8 mouse cellular contexts compared by ENCODE assay signal in genomic region chr12:56636534-56637180, GRCm38 (mm10). TPM values are rescaled to one million over a fixed set of nuclear protein-coding genes. Genes with fewer than 3 reads are reported as not detected.
A peak's percentile ranks its signal among the peaks of the same experiment; 100 is the strongest.
DNase-seq lines count a peak whose midpoint lies in the region; ATAC-seq and TF ChIP-seq lines count a peak whose summit lies in the region.

No protein-coding gene starts in this region.

- TF ChIP-seq CTCF in E14TG2a.4 (conservative IDR thresholded peaks at IDR 0.05; ENCODE audit: low read length) = peak; percentile 96

- DNase-seq in adipocyte (ENCODE audit: low spot score) = peak; percentile 8
- peak; percentile 66 for DNase-seq in forebrain, embryonic 11.5 days (ENCODE audit: low spot score)
- DNase-seq in hindbrain, embryonic 14.5 days (ENCODE audit: low spot score) = peak; percentile 89
- DNase-seq in layer of hippocampus, adult 9-11 months = peak; percentile 42
- peak; percentile 45 for DNase-seq in lung, postnatal 25 days (ENCODE audit: low spot score)
- peak; percentile 5 for DNase-seq in splenic B cell, adult 2 months (ENCODE audit: low read depth, low spot score)

- H3K36me3 ChIP-seq in E14TG2a.4 (ENCODE audit: insufficient read depth, low read length) = no peaks in the 10 kb centered on the region
- no peaks in the 10 kb centered on the region for H3K36me3 ChIP-seq in forebrain, embryonic 11.5 days (ENCODE audit: control insufficient read depth, insufficient read depth, low read length)
- H3K36me3 ChIP-seq in hindbrain, embryonic 14.5 days (replicated peaks; ENCODE audit: control insufficient read depth, insufficient read depth) = no peaks in the 10 kb centered on the region
- H3K36me3 ChIP-seq in splenic B cell, adult 2 months (ENCODE audit: control insufficient read depth, insufficient read depth, low read length, poor library complexity, severe bottlenecking) = no peaks in the 10 kb centered on the region

- H3K27ac ChIP-seq in forebrain, embryonic 11.5 days (ENCODE audit: low read depth, low read length) = no peak overlapping the region
- H3K27ac ChIP-seq in hindbrain, embryonic 14.5 days = no peak overlapping the region

- H3K9me3 ChIP-seq in E14TG2a.4 (ENCODE audit: low read length) = no peaks in the 10 kb centered on the region
- no peaks in the 10 kb centered on the region for H3K9me3 ChIP-seq in forebrain, embryonic 11.5 days (ENCODE audit: control insufficient read depth, low read length)
- no peaks in the 10 kb centered on the region for H3K9me3 ChIP-seq in hindbrain, embryonic 14.5 days (ENCODE audit: control insufficient read depth, low read length)

- H3K4me3 ChIP-seq in E14TG2a.4 (replicated peaks; ENCODE audit: low read length) = no peak overlapping the region
- H3K4me3 ChIP-seq in forebrain, embryonic 11.5 days (ENCODE audit: low read depth, low read length) = no peak overlapping the region
- no peak overlapping the region for H3K4me3 ChIP-seq in hindbrain, embryonic 14.5 days (replicated peaks; ENCODE audit: low read length)

- peak overlapping the region; percentile 37; the same call in 1 of the 2 replicates for H3K4me2 ChIP-seq in forebrain, embryonic 11.5 days (ENCODE audit: low read depth, low read length, severe bottlenecking)
- peak overlapping the region; percentile 44 for H3K4me2 ChIP-seq in hindbrain, embryonic 14.5 days (replicated peaks)

- peaks cover 10% of the 10 kb centered on the region for H3K27me3 ChIP-seq in E14TG2a.4 (ENCODE audit: insufficient read depth, low read length)
- no peaks in the 10 kb centered on the region for H3K27me3 ChIP-seq in forebrain, embryonic 11.5 days (ENCODE audit: control insufficient read depth, insufficient read depth, low read length)
- H3K27me3 ChIP-seq in hindbrain, embryonic 14.5 days (ENCODE audit: control insufficient read depth, insufficient read depth, low read length) = peaks cover 35% of the 10 kb centered on the region
- no peaks in the 10 kb centered on the region for H3K27me3 ChIP-seq in splenic B cell, adult 2 months (ENCODE audit: control insufficient read depth, insufficient read depth, low read length, poor library complexity, severe bottlenecking)

- peak; percentile 51; the same call in 1 of the 2 replicates for ATAC-seq in forebrain, embryonic 11.5 days (replicated peaks; ENCODE audit: low FRiP score)
- peak; percentile 82 for ATAC-seq in hindbrain, embryonic 14.5 days (ENCODE audit: low FRiP score)
- no peak for ATAC-seq in inflammation-experienced regulatory T-cells, adult 6 months

- no peak overlapping the region for H3K9ac ChIP-seq in forebrain, embryonic 11.5 days (ENCODE audit: low read length)
- H3K9ac ChIP-seq in hindbrain, embryonic 14.5 days = 0 out of 2 replicates have a peak overlapping the region, but pooled peaks have one; percentile 18

- H3K4me1 ChIP-seq in E14TG2a.4 (replicated peaks; ENCODE audit: low read depth, low read length) = peaks cover 6% of the 10 kb centered on the region; the same call in 1 of the 2 replicates
- no peaks in the 10 kb centered on the region for H3K4me1 ChIP-seq in forebrain, embryonic 11.5 days (replicated peaks; ENCODE audit: control insufficient read depth, insufficient read depth, low read length)
- no peaks in the 10 kb centered on the region for H3K4me1 ChIP-seq in hindbrain, embryonic 14.5 days (replicated peaks; ENCODE audit: control insufficient read depth, insufficient read depth, low read length)

- 24% methylated on average over 14 of the region's 14 CpGs for WGBS in forebrain, embryonic 11.5 days
- WGBS in hindbrain, embryonic 14.5 days = 27% methylated on average over 14 of the region's 14 CpGs

RNA-seq across cellular contexts. Expression of gene Nkx2-9, which starts 23.6 kb away (rescaled TPM):
- polyA plus RNA-seq in forebrain, embryonic 11.5 days (2014; fragmentation: Nextera tagmentation; extraction: Ambion mirVana) = 2.4 and 2.8 TPM in 2 replicates
- polyA plus RNA-seq in hindbrain, embryonic 14.5 days (2014; fragmentation: Nextera tagmentation; extraction: Ambion mirVana) = not detected in 2 replicates
- not detected for polyA plus RNA-seq in inflammation-experienced regulatory T-cells, adult 6 months (2017; shearing (Covaris generic))

RNA-seq across cellular contexts. Expression of gene Pax9, which starts 54.9 kb away (rescaled TPM):
- polyA plus RNA-seq in forebrain, embryonic 11.5 days (2014; fragmentation: Nextera tagmentation; extraction: Ambion mirVana) = 0.07 and 0.39 TPM in 2 replicates
- polyA plus RNA-seq in hindbrain, embryonic 14.5 days (2014; fragmentation: Nextera tagmentation; extraction: Ambion mirVana) = not detected in 2 replicates
- under 1 TPM in 1 of 3 experiments, not detected in 2; 0.25 TPM for polyA plus RNA-seq in inflammation-experienced regulatory T-cells, adult 6 months (2017; shearing (Covaris generic))

Comparison
In these comparisons a context has a peak if more than half of its experiments do, and no peak if none do; other contexts are left out.
1. DNase-seq: peak in every context shown above with its lines; median percentile 89 in hindbrain, embryonic 14.5 days; 66 in forebrain, embryonic 11.5 days; 45 in lung, postnatal 25 days; 42 in layer of hippocampus, adult 9-11 months; 8 in adipocyte; 5 in splenic B cell, adult 2 months.